Mouse (Mus musculus) left cerebral cortex, postnatal 36 days (tissue): Measurements from ENCODE around the gene Vmn1r7. TPM values are rescaled to one million over a fixed set of nuclear protein-coding genes. Genes with fewer than 3 reads are reported as not detected.
"Not testable (repeated sequence)": the region's sequence is repeated elsewhere in the genome, so short reads cannot be mapped to it uniquely, and the experiment has no call there.

Source experiments
- DNase-seq, 2 experiments: peaks; one replicate each; pipeline ENCODE4 v3.0.0; 2021 to 2022; ENCODE audit warnings: low spot score in 2 of 2, mixed read lengths in 1 of 2
- intact Hi-C: fragments of 180-260 bp; cut with DNase I; formaldehyde crosslinking; loops from one replicate; pipeline ENCODE4 v1.15.1; 2025
- total RNA-seq, 2 experiments: library from RNA; stranded (reverse); gene quantifications; 2 replicates each; pipeline ENCODE4 v1.2.3; 2021

Vmn1r7 gene
- total RNA-seq, result not detected

GRCm38 (mm10) chr6:57025224-57025623 lies at the start of gene Vmn1r7:
TSS of gene Vmn1r7 (minus strand) at chr6:57025324.
- DNase-seq, intact Hi-C loops: not testable (repeated sequence)

DNA sequence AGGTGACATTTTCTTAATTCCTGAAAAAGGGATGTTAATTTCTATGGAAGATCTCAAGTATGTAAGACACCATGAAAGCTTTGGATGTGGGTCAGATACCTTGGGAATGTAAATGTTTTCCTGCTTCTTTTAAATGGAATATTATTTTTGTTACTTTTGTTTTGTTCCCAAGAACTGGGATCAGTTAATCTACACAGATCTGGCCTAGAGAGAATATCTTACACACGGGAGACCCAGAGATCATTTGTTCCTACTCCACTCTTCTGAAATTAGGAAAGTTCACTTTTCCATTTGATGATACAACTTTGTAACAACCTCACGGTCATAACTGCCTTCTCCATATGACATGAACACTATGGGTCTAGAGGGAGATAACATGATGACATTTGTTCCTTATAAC lies 41.4 kb upstream of the Vmn1r7 start, which contains the start of gene Vmn1r9:
Gene Vmn1r9 (plus strand): TSS at position 301 of the 400 bp plus-strand sequence.
- no peak for DNase-seq
- intact Hi-C loops, result no loop called here

GRCm38 (mm10) chr6:57063730-57064129 lies 38.6 kb upstream of the Vmn1r7 start:
- no peak for DNase-seq
- intact Hi-C loops, result no loop called here

GRCm38 (mm10) chr6:57034674-57035073 lies 9.6 kb upstream of the Vmn1r7 start:
- DNase-seq, result no peak
- intact Hi-C loops, result no loop called here

- intact Hi-C loops, result no loop called here
- DNase-seq, result no peak
Observed at GRCm38 (mm10) chr6:57031984-57032383, 6.9 kb upstream of the Vmn1r7 start, which contains the start of gene Vmn1r8. TSS of gene Vmn1r8 (plus strand) at chr6:57032284.

- intact Hi-C loops, result no loop called here
- DNase-seq, result no peak
Observed at GRCm38 (mm10) chr6:56996943-56997342, 28.2 kb downstream of the Vmn1r7 start, which contains the start of gene Vmn1r6. TSS of gene Vmn1r6 (plus strand) at chr6:56997243.

Other genes starting within 250 kb of the Vmn1r7 start
- 10 to 100 TPM; 54.7 to 58.6 TPM for gene Kbtbd2, start 227.5 kb downstream of the Vmn1r7 start, total RNA-seq
- gene Fkbp9, start 193.3 kb downstream of the Vmn1r7 start, total RNA-seq, result 10 to 100 TPM; 26.7 to 29.0 TPM
- gene Nt5c3, start 101.4 kb downstream of the Vmn1r7 start, total RNA-seq, result 10 to 100 TPM; 52.3 to 52.9 TPM
- under 1 TPM; 0.15 to 0.57 TPM for gene Vmn1r4, start 101.3 kb downstream of the Vmn1r7 start, total RNA-seq
- not detected for gene Vmn1r5, start 55.1 kb downstream of the Vmn1r7 start, total RNA-seq
- not detected for gene Vmn1r6, start 28.1 kb downstream of the Vmn1r7 start, total RNA-seq
- not detected for gene Vmn1r8, start 7.0 kb upstream of the Vmn1r7 start, total RNA-seq
- not detected for gene Vmn1r9, start 41.5 kb upstream of the Vmn1r7 start, total RNA-seq
- gene Vmn1r10, start 84.1 kb upstream of the Vmn1r7 start, total RNA-seq, result not detected
- gene Vmn1r11, start 108.1 kb upstream of the Vmn1r7 start, total RNA-seq, result not detected
- not detected for gene Vmn1r12, start 131.6 kb upstream of the Vmn1r7 start, total RNA-seq
- not detected for gene Vmn1r13, start 178.0 kb upstream of the Vmn1r7 start, total RNA-seq
- not detected for gene Vmn1r14, start 206.4 kb upstream of the Vmn1r7 start, total RNA-seq
- gene Vmn1r15, start 232.6 kb upstream of the Vmn1r7 start, total RNA-seq, result not detected